Mouse (Mus musculus): ENCODE data around the gene 4930453N24Rik.

4930453N24Rik gene

GRCm38 (mm10) chr16:64770521-64771430 is at the start of gene 4930453N24Rik:
4930453N24Rik (minus strand) TSS chr16:64771161.
- peak; percentile 93 for DNase-seq

DNA sequence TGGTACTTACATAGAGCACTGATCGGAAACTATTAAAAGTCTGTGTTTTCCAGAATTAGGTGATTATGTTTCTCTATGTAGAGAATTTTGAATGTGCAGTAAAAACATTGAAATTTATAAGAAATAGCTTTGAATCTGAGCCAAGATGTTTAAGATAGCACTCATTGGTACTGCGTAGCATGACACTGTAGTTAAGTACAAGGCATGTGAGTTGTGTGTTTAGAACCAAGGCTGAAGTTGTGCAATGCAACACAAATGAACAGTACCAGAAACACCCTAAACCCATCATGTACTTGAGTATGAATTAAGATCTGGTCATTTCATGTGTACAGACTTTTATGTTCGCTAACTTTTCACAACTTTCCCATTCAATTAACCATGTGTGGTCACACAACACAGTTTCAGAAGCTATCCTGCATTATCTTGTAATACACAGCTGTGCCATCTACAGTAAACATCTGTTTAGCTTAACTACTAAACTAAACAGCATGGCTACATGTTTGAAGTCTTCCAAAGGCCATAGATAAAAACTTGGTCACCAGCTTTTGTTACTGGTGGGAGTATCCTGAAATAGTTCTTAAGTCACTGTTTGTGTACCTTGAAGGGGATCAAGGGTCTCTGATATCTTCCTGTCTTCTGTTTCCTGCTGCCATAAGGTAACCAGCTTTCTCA is 46.3 kb upstream of the 4930453N24Rik start:
- DNase-seq: no peak

DNA sequence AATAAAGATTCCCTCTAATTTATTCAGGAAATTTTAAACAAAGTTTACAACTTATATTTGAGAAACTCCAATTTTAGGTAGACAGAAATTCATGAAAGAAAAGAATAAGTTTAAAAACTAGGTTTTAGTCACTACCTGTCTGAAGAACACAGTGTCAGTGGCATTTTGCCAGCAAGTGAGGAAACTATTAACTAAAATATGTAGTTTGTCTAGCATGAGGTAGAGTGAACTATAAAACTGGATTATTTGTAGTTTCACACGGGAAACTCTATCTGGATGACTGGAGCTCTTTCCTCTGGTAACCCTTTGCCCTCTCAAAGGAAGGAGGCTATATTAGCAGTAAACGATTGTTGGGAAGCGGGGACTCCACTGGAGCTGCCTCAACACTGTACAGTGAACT is 32.1 kb upstream of the 4930453N24Rik start:
- no peak for DNase-seq

DNA sequence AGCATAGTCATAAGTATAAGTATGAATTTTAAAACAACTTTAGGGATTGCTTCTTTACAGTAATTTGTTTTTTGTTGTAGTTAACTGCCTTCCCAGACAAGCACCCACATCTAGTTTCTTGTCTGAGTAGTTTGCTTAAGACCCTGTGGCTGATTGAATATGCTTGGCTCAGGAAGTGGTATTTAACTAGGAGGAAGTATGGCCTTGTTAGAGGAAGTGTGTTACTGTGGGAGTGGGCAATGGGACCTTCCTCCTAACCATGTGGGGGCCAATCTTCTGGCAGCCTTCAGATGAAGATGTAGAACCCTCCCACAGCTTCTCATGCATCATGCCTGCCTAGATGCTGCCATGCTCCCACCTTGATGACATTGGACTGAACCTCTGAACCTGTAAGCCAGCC is 30.7 kb upstream of the 4930453N24Rik start:
- no peak for DNase-seq

- DNase-seq: no peak
Observed at GRCm38 (mm10) chr16:64800393-64800792, 29.4 kb upstream of the 4930453N24Rik start.

GRCm38 (mm10) chr16:64794802-64795201 is 23.8 kb upstream of the 4930453N24Rik start:
- DNase-seq: no peak

GRCm38 (mm10) chr16:64789706-64790105 is 18.7 kb upstream of the 4930453N24Rik start:
- DNase-seq: no peak

GRCm38 (mm10) chr16:64775516-64775915 is 4.6 kb upstream of the 4930453N24Rik start:
- DNase-seq: no peak

GRCm38 (mm10) chr16:64771431-64771818 is 464 bp upstream of the 4930453N24Rik start:
- no peak for DNase-seq

DNA sequence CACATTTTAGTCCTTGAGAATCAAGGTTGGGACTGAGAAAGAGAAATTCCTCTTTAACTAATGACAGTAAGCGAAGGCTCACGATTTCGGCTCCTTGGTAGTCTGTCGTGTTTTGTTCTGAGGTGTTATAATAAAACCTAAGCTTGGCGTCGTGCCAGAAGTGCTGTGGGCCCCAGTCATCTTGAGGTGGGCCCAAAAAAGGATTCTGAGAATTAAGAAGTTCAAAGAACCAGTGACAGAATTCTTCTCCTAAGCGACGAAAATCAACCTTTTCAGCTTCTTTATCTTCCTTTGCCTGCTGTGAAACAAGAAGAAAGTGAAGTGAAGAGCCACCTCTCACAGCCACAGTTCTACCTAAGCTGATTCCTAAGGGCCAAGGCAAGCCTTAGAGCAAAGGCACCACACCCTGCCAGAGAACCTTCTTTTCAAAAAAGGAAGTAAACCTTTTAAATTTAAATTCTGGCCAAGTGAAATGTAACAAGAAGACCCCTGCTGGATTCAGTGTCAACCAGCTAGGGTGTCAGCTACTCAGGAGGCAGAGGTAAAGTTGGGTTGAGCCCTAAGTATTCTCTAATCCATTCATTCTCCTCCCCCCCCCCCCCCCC is 4.2 kb downstream of the 4930453N24Rik start:
- DNase-seq: no peak

- DNase-seq: no peak
Observed at GRCm38 (mm10) chr16:64759245-64759626, 11.7 kb downstream of the 4930453N24Rik start.

GRCm38 (mm10) chr16:64758561-64759244 is 12.3 kb downstream of the 4930453N24Rik start:
- DNase-seq: peak; percentile 26

GRCm38 (mm10) chr16:64757666-64758400 is 13.1 kb downstream of the 4930453N24Rik start:
- peak; percentile 37 for DNase-seq

DNA sequence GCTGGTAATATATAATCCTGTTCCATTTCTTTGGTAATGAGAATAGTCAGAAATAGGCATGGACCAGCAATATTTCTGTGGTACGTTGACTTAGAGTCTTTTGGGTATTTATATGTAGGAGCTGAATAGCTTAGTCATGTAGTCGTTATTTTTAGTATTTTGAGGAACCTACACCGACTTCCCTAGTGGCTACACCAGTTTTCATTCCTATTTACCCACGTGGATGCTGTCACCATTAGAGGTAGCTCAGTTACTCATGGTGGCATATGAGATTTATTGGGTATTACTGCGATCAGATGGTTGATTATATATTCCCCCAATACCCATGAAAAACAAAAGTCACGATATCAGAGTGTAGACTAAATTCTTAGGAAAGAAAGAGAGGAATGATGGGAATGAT is 14.6 kb downstream of the 4930453N24Rik start:
- DNase-seq: no peak

GRCm38 (mm10) chr16:64754743-64755139 is 16.2 kb downstream of the 4930453N24Rik start:
- DNase-seq: peak; percentile 66

DNA sequence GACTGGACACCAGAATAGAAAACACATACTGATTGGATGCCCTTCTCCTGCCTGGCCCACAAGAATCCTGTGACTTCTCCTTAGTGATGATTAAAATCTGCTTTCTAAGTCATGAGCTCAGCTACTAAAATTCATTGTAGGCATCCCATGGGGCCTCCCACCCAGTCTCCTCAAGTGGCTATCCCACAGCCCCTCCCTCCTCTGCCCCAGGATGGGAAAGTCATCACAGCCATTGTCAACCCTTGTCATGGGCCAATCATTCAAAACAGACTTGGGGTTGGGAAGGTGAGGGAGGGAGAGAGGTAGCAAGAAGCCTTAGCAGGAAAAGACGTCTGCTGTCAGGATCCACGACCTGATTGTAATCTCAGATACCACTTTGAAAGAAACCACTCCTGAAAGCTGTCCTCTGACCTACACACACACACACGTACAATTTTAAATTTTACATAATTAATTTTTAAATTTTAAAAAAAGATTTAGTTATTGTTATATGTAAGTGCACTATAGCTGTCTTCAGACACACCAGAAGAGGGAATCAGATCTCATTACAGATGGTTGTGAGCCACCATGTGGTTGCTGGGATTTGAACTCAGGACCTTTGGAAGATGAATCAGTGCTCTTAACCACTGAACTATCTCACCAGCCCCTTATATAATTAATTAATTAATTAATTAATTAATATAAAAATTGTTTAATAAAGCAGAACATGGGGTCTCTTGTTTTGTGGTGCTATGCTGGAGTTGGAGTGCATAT is 16.8 kb downstream of the 4930453N24Rik start:
- DNase-seq: no peak

DNA sequence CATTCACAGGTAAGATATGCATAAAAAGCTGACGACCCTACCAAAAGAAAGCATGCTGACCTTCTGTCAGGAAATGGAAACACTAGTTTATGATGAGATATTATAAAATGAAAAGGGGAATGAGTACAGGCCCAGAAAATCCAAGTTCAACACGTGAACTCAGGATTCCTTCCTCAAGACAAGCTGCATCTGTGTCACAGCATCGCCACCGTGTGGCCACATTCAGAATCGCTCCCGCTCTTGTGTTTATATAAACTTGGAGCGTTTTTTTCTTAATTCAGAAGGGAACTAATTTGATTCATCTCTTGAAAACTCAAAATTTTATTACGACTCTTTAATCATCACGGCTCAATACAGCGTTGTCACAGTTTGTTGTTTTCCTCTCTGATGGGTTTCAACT is 22.7 kb downstream of the 4930453N24Rik start:
- DNase-seq: peak; percentile 78

DNA sequence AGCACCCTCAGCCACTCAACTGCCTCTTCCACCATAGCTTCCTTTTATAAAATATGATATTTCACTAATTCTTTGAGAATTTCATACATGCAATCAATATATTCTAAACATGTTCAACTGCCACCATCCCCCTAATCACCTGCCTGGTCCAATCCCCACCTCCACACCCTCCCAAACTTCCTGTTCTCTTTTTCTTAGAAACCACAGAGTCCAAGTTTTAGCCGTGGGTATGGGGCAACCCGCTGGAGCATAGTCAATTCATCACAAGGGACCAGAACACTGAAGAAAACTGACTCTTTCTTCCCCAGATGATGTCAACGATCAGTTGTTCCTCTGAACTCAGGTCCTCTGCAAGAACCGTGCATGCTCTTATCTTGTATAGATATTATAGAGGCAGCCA is 25.9 kb downstream of the 4930453N24Rik start:
- DNase-seq: no peak

DNA sequence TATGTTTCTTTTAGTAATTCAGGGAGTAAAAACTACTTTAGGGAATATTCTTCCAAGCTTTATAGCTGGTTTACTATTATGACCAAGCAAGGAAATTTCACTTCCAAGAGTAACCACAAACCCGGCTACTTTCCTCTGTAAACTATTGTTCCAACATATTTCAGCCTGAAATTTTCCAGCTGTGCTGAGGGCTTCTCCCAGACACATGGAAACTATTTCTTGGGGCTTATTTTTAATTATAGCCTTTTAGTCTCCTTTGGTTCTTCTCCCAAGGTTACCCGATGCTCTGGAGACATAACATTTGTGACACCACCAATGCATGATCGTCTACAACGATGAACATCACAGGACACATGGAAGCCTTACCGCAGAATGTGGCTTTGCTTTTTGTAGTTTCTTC is 33.7 kb downstream of the 4930453N24Rik start:
- DNase-seq: no peak

DNA sequence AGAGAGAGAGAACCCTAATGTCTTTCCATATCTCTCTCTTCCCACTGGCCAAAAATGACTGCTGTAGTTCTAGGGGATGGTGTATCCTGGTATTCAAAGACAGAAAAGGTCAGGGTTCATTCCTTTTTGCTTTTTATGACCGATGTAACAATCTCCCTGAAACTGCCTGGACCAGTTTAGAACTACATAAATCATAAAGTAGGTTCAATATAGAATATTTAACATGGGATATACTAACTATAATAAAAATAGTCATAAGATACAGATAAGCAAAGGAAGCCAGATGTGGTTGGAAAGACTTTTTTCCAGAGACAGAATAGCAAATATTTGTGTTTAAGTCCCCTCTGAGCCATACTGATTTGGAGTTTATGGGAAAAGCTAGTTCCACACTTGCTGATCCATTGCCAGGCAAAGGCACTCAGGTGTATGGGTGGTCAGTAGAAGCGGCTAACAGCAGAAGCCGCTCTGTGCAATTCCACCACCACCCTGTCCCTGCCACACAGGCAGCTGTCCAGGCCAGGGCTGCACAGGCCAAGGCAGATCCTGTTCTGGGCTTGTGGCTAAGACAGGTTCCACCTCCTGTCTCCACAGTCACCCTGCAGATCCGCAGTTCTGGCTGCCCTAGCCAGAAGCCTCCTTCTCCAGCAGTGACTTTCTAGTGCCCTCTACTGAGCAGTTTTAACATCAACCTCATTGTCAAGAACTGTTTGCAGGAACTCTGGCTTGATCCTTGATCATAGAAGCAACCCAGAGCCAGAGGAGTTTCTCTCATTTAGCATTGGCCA is 47.5 kb downstream of the 4930453N24Rik start:
- peak; percentile 61 for DNase-seq

- no peak for DNase-seq
Observed at GRCm38 (mm10) chr16:64721542-64721941, 49.4 kb downstream of the 4930453N24Rik start.
